Mouse (Mus musculus) lung, adult 2 months (tissue): Measurements from ENCODE around the gene Cenpb.

Experiments
- CTCF ChIP-seq: fragments of 200-500 bp; IDR thresholded peaks from 2 replicates; pipeline ENCODE4 v1.5.1; 2011; ENCODE audit warnings: mild to moderate bottlenecking, low read length, control low read depth; ENCODE audit not compliant: insufficient read depth
- POLR2A ChIP-seq: fragments of 200-500 bp; IDR thresholded peaks from 2 replicates; pipeline ENCODE4 v1.6.1; 2011; ENCODE audit warnings: low read depth, mild to moderate bottlenecking, control low read depth, low read length, borderline replicate concordance; ENCODE audit errors: extremely low read depth

DNA sequence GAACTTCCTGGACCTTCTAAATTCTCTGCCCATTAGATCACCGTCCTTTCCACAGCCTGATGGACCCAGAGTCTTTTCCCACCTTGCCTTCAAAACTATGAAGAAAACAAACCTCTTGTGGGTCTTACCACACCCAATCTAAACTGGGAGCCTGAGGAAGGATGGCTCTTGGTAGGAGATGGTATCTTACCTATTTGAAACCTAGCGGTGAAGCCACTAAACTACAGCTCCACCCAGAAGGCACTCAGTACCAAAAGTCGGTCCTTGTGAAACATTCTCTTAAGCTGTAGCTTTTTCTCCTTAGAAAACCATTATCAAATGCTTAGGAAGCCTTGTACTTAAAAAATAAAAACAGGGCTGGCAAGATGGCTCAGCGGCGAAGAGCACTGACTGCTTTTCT lies 8.4 kb upstream of the Cenpb start:
- no peak for TF ChIP-seq CTCF
- TF ChIP-seq POLR2A: no peak
